Mouse (Mus musculus): Measurements from ENCODE around the gene Lap3. TPM values are rescaled to one million over a fixed set of nuclear protein-coding genes. Genes with fewer than 3 reads are reported as not detected.

Lap3 gene
- polyA plus RNA-seq, 1 experiment from 2014 or later: 88.1 TPM

DNA sequence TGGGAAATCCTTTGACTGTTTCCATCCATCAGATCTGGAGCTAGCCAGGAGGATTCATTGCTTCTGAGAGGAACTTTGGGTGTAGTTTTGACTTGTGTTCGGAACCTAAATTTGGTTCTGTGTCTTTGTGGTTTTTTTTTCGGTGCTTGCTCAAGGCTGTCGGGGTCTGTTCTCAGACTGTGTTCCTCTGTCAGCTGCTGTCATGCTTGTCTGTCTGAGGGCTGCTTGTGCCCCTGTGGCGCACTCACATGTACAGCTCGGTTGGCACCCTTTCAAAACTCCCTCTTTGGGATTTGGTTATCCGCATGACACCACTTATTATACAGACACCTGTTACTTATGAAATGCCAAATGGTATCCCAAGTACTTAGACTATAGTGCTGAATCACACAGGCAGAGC lies 28.4 kb downstream of the Lap3 start:
- H3K9me3 ChIP-seq: no peaks in the 10 kb centered on the region
- H3K4me3 ChIP-seq (replicated peaks): peak overlapping the region; percentile 93
- peaks cover 10% of the 10 kb centered on the region for H3K4me1 ChIP-seq (replicated peaks)
- no peaks in the 10 kb centered on the region for H3K27me3 ChIP-seq
- 0 out of 2 replicates have a peak overlapping the region, but pooled peaks have one; percentile 8 for H3K9ac ChIP-seq (replicated peaks)
- no peak overlapping the region for H3K27ac ChIP-seq
- 90% methylated on average over 6 of the region's 6 CpGs for WGBS
- peak overlapping the region; percentile 84 for H3K4me2 ChIP-seq
- no peak for ATAC-seq (ENCODE audit: insufficient number of reproducible peaks, insufficient read depth, low FRiP score, low TSS enrichment, low read depth)
- peaks cover 30% of the 10 kb centered on the region for H3K36me3 ChIP-seq

DNA sequence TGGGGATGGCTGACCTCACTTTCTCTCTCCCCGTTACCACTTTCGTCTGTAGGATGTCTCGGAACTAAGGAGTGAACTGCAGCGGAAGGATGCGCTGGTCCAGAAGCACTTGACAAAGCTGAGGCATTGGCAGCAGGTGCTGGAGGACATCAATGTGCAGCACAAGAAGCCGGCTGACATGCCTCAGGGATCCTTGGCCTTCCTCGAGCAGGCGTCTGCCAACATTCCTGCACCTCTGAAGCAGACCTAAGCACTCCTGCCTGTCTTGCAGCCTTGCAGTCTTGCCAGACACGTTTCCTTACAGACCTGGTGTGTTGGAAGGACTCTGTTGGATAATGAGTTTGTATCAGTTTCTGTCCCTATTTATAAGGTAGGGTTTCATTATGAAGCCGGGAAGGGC lies 31.9 kb downstream of the Lap3 start:
- WGBS: 91% methylated on average over 10 of the region's 10 CpGs
- Histone ChIP-seq H3K4me2 (no peak overlapping the region), H3K36me3 (peaks cover 62% of the 10 kb centered on the region), H3K4me1 (replicated peaks) (peaks cover 10% of the 10 kb centered on the region), H3K27me3 (no peaks in the 10 kb centered on the region), H3K4me3 (replicated peaks) (no peak overlapping the region), H3K9me3 (no peaks in the 10 kb centered on the region), H3K27ac (no peak overlapping the region), H3K9ac (replicated peaks) (no peak overlapping the region)
- ATAC-seq (ENCODE audit: insufficient number of reproducible peaks, insufficient read depth, low FRiP score, low TSS enrichment, low read depth): no peak

DNA sequence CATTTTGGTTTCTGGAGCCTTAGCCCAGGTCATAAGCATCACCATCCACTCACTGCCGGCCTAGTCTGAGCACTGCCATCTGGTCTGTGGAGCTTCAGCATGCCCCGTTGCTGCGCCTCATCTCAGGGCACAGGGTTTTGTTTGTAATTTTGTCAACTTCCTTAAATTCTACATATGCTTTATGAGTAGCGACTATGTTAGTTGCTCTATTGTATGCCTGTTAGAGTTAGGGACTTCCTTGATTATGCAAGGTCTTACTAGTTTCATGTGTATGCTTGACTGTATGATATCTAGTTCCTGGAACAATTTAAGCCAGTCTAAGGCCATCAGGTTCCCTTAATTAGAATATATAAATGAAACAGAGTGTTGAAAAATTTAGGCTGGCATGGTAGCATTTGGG lies 33.2 kb downstream of the Lap3 start:
- no peak overlapping the region for H3K27ac ChIP-seq
- H3K4me2 ChIP-seq: no peak overlapping the region
- no peak overlapping the region for H3K9ac ChIP-seq (replicated peaks)
- ATAC-seq (ENCODE audit: insufficient number of reproducible peaks, insufficient read depth, low FRiP score, low TSS enrichment, low read depth): no peak
- H3K36me3 ChIP-seq: peaks cover 74% of the 10 kb centered on the region
- H3K4me1 ChIP-seq (replicated peaks): peaks cover 4% of the 10 kb centered on the region
- H3K9me3 ChIP-seq: no peaks in the 10 kb centered on the region
- H3K27me3 ChIP-seq: no peaks in the 10 kb centered on the region
- WGBS: 97% methylated on average over 4 of the region's 4 CpGs
- H3K4me3 ChIP-seq (replicated peaks): no peak overlapping the region

DNA sequence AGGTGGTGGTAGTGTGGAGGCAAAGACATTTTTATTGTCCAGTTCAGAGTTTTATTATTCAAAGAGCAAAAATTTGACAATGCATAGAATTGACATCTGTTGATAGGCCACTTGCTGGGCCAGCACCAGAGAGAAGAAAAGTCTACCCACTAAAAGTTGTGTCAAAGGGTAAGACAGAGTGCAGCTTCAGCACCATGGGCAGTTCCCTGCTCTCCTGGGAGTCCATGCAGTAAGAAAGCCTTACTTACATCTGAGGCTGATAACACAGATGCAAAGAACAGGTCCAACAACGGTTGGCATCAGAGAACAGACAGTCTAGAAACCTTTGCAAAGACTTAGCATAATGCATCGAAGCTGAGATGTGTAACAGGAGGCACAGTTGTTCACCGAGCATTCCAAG lies 36.5 kb downstream of the Lap3 start:
- H3K27me3 ChIP-seq: no peaks in the 10 kb centered on the region
- no peaks in the 10 kb centered on the region for H3K9me3 ChIP-seq
- no peak for ATAC-seq (ENCODE audit: insufficient number of reproducible peaks, insufficient read depth, low FRiP score, low TSS enrichment, low read depth)
- WGBS: 92% methylated on average over 3 of the region's 3 CpGs
- no peak overlapping the region for H3K4me3 ChIP-seq (replicated peaks)
- H3K9ac ChIP-seq (replicated peaks): no peak overlapping the region
- H3K4me1 ChIP-seq (replicated peaks): no peaks in the 10 kb centered on the region
- peaks cover 68% of the 10 kb centered on the region for H3K36me3 ChIP-seq
- no peak overlapping the region for H3K27ac ChIP-seq
- no peak overlapping the region for H3K4me2 ChIP-seq

DNA sequence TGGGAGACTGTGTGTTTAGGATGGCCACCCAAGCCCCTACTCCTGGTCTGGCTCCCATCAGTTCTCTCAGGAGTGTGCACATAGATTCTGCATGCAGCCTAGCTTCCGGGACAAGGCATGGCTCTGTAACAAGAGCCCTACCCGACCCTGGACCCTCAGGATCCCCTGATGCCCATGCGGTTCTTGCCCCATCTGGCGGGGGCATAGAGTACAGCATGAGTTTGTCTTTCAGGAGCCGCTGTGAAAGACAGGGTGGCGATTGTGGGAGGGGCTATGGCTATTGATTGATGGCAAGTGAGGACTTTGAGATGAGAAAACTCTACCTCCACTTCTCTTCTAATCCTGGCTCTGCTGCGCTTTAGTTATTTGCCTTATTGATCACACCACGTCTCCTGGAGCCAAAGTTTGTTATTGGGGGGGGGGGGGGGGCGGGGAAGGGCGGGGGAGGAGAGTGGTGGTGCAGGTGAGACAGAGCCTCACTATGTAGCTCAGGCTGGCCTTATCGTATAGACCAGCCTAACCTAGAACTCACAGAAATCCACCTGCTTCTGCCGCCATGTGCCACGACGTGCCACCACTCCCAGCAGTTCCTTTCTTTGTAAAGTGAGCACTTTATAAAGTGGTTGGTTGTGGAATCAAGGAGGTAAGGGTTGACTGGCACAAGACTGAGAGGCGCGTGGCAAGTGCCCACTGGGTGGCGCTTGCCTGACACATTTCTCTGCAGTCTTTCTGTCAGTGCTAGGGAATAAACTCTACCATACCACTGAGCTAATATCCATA lies 41.3 kb downstream of the Lap3 start:
- peak; percentile 64 for ATAC-seq (ENCODE audit: insufficient number of reproducible peaks, insufficient read depth, low FRiP score, low TSS enrichment, low read depth)
- H3K9me3 ChIP-seq: no peaks in the 10 kb centered on the region
- no peak overlapping the region for H3K4me3 ChIP-seq (replicated peaks)
- H3K36me3 ChIP-seq: peaks cover 23% of the 10 kb centered on the region
- H3K27me3 ChIP-seq: no peaks in the 10 kb centered on the region
- peak overlapping the region; percentile 1; the same call in 1 of the 2 replicates for H3K4me2 ChIP-seq
- no peak overlapping the region for H3K9ac ChIP-seq (replicated peaks)
- 8% methylated on average over 16 of the region's 17 CpGs for WGBS
- H3K27ac ChIP-seq: no peak overlapping the region
- H3K4me1 ChIP-seq (replicated peaks): no peaks in the 10 kb centered on the region

DNA sequence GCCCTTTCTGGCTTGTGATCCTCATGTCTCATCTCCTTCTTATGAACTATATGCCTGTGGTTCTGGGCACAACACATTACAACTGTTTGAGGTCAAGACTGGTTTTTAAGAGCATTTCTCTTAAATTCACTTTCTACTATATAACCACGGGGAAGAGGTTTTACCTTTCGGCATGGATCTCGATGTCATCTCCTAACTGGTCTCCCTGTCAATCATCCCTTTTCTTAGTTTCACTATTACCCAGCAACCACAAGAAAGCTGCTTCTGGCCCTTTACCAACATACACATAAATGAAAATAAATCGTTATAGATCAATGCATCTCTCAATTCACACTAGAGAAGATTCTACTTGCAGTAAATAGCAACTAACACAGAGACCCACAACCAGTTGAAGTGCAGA lies 42.0 kb downstream of the Lap3 start:
- no peak for ATAC-seq (ENCODE audit: insufficient number of reproducible peaks, insufficient read depth, low FRiP score, low TSS enrichment, low read depth)
- no peaks in the 10 kb centered on the region for H3K9me3 ChIP-seq
- WGBS: 69% methylated on average over 4 of the region's 4 CpGs
- H3K4me3 ChIP-seq (replicated peaks): no peak overlapping the region
- H3K4me2 ChIP-seq: no peak overlapping the region
- no peaks in the 10 kb centered on the region for H3K27me3 ChIP-seq
- H3K9ac ChIP-seq (replicated peaks): no peak overlapping the region
- H3K36me3 ChIP-seq: peaks cover 17% of the 10 kb centered on the region; the same call in 1 of the 2 replicates
- H3K4me1 ChIP-seq (replicated peaks): no peaks in the 10 kb centered on the region
- no peak overlapping the region for H3K27ac ChIP-seq

DNA sequence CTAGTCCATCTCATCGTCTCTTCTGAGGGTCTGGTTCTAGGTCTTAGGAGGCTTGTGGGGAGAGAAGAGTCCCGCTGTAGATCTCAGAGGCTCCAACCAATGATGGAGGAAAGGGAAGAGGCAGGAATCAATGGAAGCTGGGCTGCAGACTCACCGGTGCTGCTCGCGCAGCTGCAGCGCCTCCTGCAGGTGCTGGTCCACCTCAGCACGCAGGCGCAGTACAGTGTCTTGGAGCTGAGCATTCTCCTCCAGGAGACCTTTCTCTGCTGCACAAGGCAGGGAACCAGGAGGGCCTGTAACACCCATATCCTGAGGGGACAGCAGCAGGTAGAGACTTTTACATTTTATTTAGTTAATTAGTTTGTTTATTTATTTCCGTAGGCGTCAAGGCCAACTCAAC lies 46.3 kb downstream of the Lap3 start:
- 49% methylated on average over 10 of the region's 10 CpGs for WGBS
- no peak for ATAC-seq (ENCODE audit: insufficient number of reproducible peaks, insufficient read depth, low FRiP score, low TSS enrichment, low read depth)
- Histone ChIP-seq H3K4me3 (replicated peaks) (no peak overlapping the region), H3K27ac (no peak overlapping the region), H3K27me3 (no peaks in the 10 kb centered on the region), H3K36me3 (no peaks in the 10 kb centered on the region), H3K4me1 (replicated peaks) (no peaks in the 10 kb centered on the region), H3K9me3 (no peaks in the 10 kb centered on the region), H3K4me2 (no peak overlapping the region), H3K9ac (replicated peaks) (no peak overlapping the region)

DNA sequence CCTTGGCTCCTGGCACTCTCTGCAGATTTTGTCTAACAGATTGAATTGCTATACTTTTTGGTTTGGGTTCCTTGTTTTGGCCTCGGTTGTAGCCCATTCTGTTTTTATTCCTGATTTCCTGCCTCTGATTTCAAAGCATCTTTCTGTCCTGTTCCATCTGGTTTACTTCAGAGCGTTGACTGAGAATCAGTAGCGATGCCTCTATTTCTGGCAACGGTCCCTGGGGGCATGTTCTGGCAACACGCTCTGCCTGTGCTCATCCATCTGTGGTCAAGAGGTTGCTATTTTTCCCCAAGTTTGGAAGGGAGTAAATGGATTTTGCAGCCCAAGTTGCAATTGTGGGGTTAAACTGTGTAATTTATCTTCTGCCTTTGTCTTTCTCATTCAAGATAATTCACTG lies 50.2 kb downstream of the Lap3 start:
- no peaks in the 10 kb centered on the region for H3K36me3 ChIP-seq
- WGBS: 62% methylated on average over 5 of the region's 5 CpGs
- no peaks in the 10 kb centered on the region for H3K9me3 ChIP-seq
- no peak overlapping the region for H3K9ac ChIP-seq (replicated peaks)
- no peak overlapping the region for H3K4me3 ChIP-seq (replicated peaks)
- no peaks in the 10 kb centered on the region for H3K27me3 ChIP-seq
- no peaks in the 10 kb centered on the region for H3K4me1 ChIP-seq (replicated peaks)
- ATAC-seq (ENCODE audit: insufficient number of reproducible peaks, insufficient read depth, low FRiP score, low TSS enrichment, low read depth): no peak
- no peak overlapping the region for H3K27ac ChIP-seq
- H3K4me2 ChIP-seq: no peak overlapping the region

DNA sequence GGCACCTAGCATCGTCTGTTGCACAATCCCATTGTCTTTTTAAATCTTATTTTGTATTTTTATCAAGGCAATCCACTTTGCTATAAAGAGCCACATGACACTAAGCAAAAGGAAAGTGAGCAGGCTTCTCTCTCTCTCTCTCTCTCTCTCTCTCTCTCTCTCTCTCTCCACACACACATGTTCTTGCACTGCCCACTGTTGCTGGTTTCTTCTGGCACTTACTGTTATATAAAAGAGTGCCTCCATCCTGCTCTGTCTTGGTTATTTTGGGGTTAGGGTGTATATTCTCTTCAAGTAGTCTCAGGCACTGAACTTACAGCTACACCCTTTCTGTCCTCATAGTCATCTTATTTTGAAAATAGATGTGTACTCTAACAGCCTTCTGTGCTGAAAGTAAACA lies 56.4 kb downstream of the Lap3 start:
- 86% methylated on average over 1 of the region's 1 CpGs for WGBS
- ATAC-seq (ENCODE audit: insufficient number of reproducible peaks, insufficient read depth, low FRiP score, low TSS enrichment, low read depth): no peak

More for the DNA sequence above, 56.4 kb downstream of the Lap3 start:
- H3K4me3 ChIP-seq (replicated peaks): no peak overlapping the region
- H3K27me3 ChIP-seq: no peaks in the 10 kb centered on the region
- no peak overlapping the region for H3K9ac ChIP-seq (replicated peaks)
- H3K4me1 ChIP-seq (replicated peaks): no peaks in the 10 kb centered on the region
- H3K9me3 ChIP-seq: no peaks in the 10 kb centered on the region
- no peak overlapping the region for H3K4me2 ChIP-seq
- no peak overlapping the region for H3K27ac ChIP-seq
- H3K36me3 ChIP-seq: no peaks in the 10 kb centered on the region

Other genes with a start within 250 kb of the Lap3 start
- gene Qdpr, start 43.1 kb upstream of the Lap3 start, polyA plus RNA-seq (2016; fragmentation: Nextera tagmentation; extraction: Ambion mirVana): 111 and 116 TPM in 2 replicates
- 0.23 TPM in 1 of 2 replicates, not detected in the other for gene Clrn2, start 39.6 kb upstream of the Lap3 start, polyA plus RNA-seq (2016; fragmentation: Nextera tagmentation; extraction: Ambion mirVana)
- gene Med28, start 26.9 kb downstream of the Lap3 start, polyA plus RNA-seq (2016; fragmentation: Nextera tagmentation; extraction: Ambion mirVana): 281 and 287 TPM in 2 replicates
- 0.95 and 1.3 TPM in 2 replicates for gene Fam184b, start 146.2 kb downstream of the Lap3 start, polyA plus RNA-seq (2016; fragmentation: Nextera tagmentation; extraction: Ambion mirVana)
- gene Ncapg, start 176.5 kb downstream of the Lap3 start, polyA plus RNA-seq (2016; fragmentation: Nextera tagmentation; extraction: Ambion mirVana): 67.2 and 69.5 TPM in 2 replicates

Data from limb, embryonic 12.5 days (tissue).